Mouse (Mus musculus) liver, embryonic 11.5 days (tissue): ENCODE results near the gene Rcan1. TPM values are rescaled to one million over a fixed set of nuclear protein-coding genes. Genes with fewer than 3 reads are reported as not detected.

ENCODE experiments used
- ATAC-seq: fragments of 200-750 bp; cut with Nextera tagmentation; replicated peaks from 2 replicates; pipeline ENCODE4 v1.8.0; 2017; ENCODE audit warnings: moderate number of reproducible peaks, mild to moderate bottlenecking, moderate TSS enrichment, moderate library complexity; ENCODE audit not compliant: low FRiP score
- DNase-seq: peaks from one replicate; pipeline ENCODE4 v3.0.0-alpha.2; 2017; ENCODE audit warnings: low spot score
- H3K27ac ChIP-seq: fragments of 300-500 bp; sonication (generic); 2 replicates; pipeline ENCODE4 v1.5.1; 2014; ENCODE audit warnings: mild to moderate bottlenecking, low read depth, low read length, control low read depth
- H3K27me3 ChIP-seq: fragments of 300-500 bp; sonication (generic); replicated peaks from 2 replicates; pipeline ENCODE4 v1.6.1; 2014; ENCODE audit warnings: low read length, mixed read lengths; ENCODE audit not compliant: control insufficient read depth, insufficient read depth
- H3K36me3 ChIP-seq: fragments of 300-500 bp; sonication (generic); 2 replicates; pipeline ENCODE4 v1.6.1; 2014; ENCODE audit warnings: mild to moderate bottlenecking, low read length, moderate library complexity, mixed read lengths; ENCODE audit not compliant: control insufficient read depth, insufficient read depth
- H3K4me1 ChIP-seq: fragments of 300-500 bp; sonication (generic); replicated peaks from 2 replicates; pipeline ENCODE4 v1.6.1; 2014; ENCODE audit warnings: low read length, mixed read lengths; ENCODE audit not compliant: control insufficient read depth, insufficient read depth
- H3K4me2 ChIP-seq: fragments of 300-500 bp; sonication (generic); 2 replicates; pipeline ENCODE4 v1.6.1; 2014; ENCODE audit warnings: mild to moderate bottlenecking, control low read depth, moderate library complexity
- H3K4me3 ChIP-seq: fragments of 300-500 bp; sonication (generic); 2 replicates; pipeline ENCODE4 v1.5.1; 2014; ENCODE audit warnings: low read depth, low read length, control low read depth
- H3K9ac ChIP-seq: fragments of 300-500 bp; sonication (generic); 2 replicates; pipeline ENCODE4 v1.6.1; 2014; ENCODE audit warnings: low read depth, low read length, control low read depth
- H3K9me3 ChIP-seq: fragments of 300-500 bp; sonication (generic); 2 replicates; pipeline ENCODE4 v1.6.1; 2016; ENCODE audit warnings: low read length, inconsistent platforms, mixed read lengths; ENCODE audit not compliant: control insufficient read depth
- WGBS: fragments of 180-500 bp; shearing (Covaris S2); extraction: QIAGEN DNeasy Blood & Tissue Kit; methylation state at CpG from one replicate; pipeline ENCODE4 v1.1.7; 2014; 5-methylcytosine and 5-hydroxymethylcytosine counted together
- polyA plus RNA-seq: library from polyadenylated mRNA; unstranded; fragments of >200 nt; fragmentation: Nextera tagmentation; extraction: Ambion mirVana; gene quantifications from 2 replicates; pipeline ENCODE4 v1.2.1, GENCODE M21; 2014

The Rcan1 gene
- polyA plus RNA-seq, 1 experiment from 2014 or later, result 21.6 TPM

DNA sequence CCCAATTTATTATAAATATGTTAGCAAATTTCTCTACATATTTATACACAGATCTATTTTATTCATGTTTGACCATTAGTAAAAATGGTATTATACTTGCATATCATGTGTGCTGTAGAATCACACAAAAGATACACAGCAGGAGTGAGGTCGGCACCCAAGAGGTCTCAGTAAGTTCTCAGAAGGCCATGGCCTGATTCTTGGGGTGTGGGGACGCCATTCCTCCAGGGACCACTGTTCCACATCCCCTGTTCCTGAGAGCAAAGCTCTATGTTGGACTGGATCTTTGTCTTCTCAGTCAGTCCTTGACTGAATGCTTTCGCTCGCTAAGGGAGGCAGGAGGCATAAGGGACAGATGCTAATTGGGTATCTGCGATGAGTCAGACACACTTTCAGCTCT lies 14.8 kb upstream of the Rcan1 start, which contains the start of gene Clic6:
Gene Clic6, plus strand, starts transcription at position 301 of the 400 bp plus-strand sequence.
- DNase-seq (no peak), ATAC-seq (no peak)
- H3K27ac ChIP-seq, result no peak within 1 kb of the TSS
- WGBS, result 86% methylated on average over 5 of the region's 5 CpGs
- no peak within 1 kb of the TSS for H3K4me3 ChIP-seq
- no peak within 1 kb of the TSS for H3K4me2 ChIP-seq
- no peaks in the 10 kb centered on the region; the same call in 1 of the 2 replicates for H3K27me3 ChIP-seq
- no peaks in the 10 kb centered on the region for H3K36me3 ChIP-seq
- H3K9me3 ChIP-seq, result no peaks in the 10 kb centered on the region
- H3K9ac ChIP-seq, result no peak within 1 kb of the TSS
- peaks cover 4% of the 10 kb centered on the region; the same call in 1 of the 2 replicates for H3K4me1 ChIP-seq

DNA sequence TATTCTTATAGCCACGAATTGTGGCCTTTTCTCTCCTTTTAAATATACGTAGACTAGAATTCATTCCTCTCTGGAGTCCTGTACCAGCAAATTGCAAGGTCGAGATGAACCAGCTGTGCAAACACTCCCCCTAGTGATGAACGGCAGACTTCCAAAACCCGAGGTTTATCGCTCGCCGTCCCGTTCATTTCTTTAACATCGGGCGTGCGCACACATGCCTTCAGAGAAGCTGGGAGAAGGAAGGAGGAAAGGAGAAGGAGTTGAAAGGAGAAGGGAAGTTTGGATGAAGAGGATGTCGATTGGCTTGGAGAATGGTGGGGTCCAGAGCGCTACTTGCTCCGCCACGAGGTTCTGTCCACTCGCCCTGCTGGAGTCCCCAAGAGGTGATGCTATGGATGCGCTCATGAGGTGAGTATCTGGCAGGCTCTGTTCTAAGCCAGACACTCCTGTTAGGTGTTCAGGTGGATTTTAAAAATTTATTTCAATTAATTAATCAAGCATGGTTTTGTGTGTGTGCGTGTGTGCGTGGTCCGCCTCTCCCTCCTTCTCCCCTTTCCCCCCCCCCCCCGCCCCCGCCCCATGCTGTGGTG lies 8.0 kb upstream of the Rcan1 start:
- peak overlapping the region; percentile 38 for H3K4me2 ChIP-seq
- ATAC-seq (no peak), DNase-seq (no peak)
- no peaks in the 10 kb centered on the region for H3K9me3 ChIP-seq
- H3K4me3 ChIP-seq, result no peak overlapping the region
- peaks cover 8% of the 10 kb centered on the region for H3K27me3 ChIP-seq
- WGBS, result 17% methylated on average over 22 of the region's 23 CpGs
- H3K27ac ChIP-seq, result no peak overlapping the region
- no peaks in the 10 kb centered on the region for H3K36me3 ChIP-seq
- H3K9ac ChIP-seq, result 0 out of 2 replicates have a peak overlapping the region, but pooled peaks have one; percentile 12
- H3K4me1 ChIP-seq, result no peaks in the 10 kb centered on the region; the same call in 1 of the 2 replicates

DNA sequence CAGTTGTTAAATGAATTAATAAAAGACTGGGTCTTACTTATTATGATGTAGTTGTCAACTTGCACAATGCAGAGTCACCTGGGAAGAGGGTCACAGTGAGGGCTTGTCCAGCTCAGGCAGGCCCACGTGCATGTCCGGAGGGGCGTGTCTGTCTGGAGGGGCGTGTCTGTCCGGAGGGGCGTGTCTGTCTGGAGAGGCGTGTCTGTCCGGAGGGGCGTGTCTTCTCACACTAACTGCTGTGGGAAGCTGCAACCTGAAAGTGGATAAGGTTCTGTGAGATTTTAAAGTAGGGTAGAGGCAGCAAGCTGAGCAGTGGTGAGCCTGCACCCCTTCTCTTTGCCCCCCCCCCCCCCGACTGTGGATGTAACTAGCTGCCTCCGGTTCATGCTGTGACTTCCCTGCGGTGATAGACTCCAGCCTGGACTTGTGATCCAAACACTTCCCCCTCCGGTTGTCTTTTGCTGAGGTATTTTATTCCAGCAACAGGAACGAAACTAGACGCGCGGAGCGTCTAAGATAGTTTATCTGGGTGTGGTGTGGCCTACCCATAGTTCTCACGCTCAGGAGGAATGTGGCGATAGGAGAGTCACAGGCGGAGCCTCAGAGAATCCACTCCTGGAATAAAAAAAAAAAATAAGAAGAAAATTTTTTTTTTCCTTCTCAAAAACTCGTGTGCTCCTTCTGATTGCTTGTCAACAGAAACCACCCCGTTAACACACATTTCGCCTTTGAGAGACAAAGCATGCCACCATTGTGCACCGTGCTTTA lies 4.6 kb upstream of the Rcan1 start:
- WGBS, result 40% methylated on average over 24 of the region's 25 CpGs
- Histone ChIP-seq H3K4me1 (no peaks in the 10 kb centered on the region; the same call in 1 of the 2 replicates), H3K27me3 (peaks cover 8% of the 10 kb centered on the region), H3K27ac (peak overlapping the region; percentile 85), H3K9me3 (no peaks in the 10 kb centered on the region), H3K4me3 (peak overlapping the region; percentile 43), H3K36me3 (no peaks in the 10 kb centered on the region), H3K4me2 (peak overlapping the region; percentile 56), H3K9ac (no peak overlapping the region)
- ATAC-seq (peak; percentile 86), DNase-seq (no peak)

DNA sequence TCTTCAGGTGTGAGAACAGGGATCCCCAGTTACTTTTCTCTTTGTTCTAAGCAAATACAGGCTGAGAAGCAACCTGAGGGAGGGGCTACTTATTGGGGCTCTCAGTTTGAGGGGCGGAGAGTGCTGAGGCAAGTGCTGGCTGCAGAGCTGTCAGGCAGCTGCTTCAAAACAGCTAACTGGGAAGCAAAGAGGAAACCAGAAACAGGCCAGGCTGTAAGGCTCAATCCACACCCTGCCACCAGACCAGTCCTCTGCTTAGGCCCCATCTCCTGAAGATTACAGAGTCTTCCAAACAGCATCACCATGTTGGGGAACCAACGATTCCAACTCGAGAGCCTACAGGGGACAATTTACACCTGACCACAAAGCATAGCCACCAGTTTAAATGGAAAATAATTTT lies 2.2 kb upstream of the Rcan1 start:
- WGBS, result 82% methylated on average over 3 of the region's 3 CpGs
- ATAC-seq, result no peak
- H3K36me3 ChIP-seq, result no peaks in the 10 kb centered on the region
- H3K9ac ChIP-seq, result no peak overlapping the region
- no peak overlapping the region for H3K4me2 ChIP-seq
- no peaks in the 10 kb centered on the region; the same call in 1 of the 2 replicates for H3K4me1 ChIP-seq
- H3K27ac ChIP-seq, result no peak overlapping the region
- no peak overlapping the region for H3K4me3 ChIP-seq
- no peak for DNase-seq
- no peaks in the 10 kb centered on the region for H3K9me3 ChIP-seq
- no peaks in the 10 kb centered on the region for H3K27me3 ChIP-seq

GRCm38 (mm10) chr16:92468459-92468858 lies 2.2 kb downstream of the Rcan1 start:
- no peak overlapping the region for H3K4me2 ChIP-seq
- no peak for DNase-seq
- 76% methylated on average over 14 of the region's 14 CpGs for WGBS
- H3K27ac ChIP-seq, result no peak overlapping the region
- no peaks in the 10 kb centered on the region for H3K36me3 ChIP-seq
- H3K9ac ChIP-seq, result no peak overlapping the region
- no peaks in the 10 kb centered on the region for H3K27me3 ChIP-seq
- no peaks in the 10 kb centered on the region for H3K9me3 ChIP-seq
- H3K4me1 ChIP-seq, result peaks cover 16% of the 10 kb centered on the region
- no peak overlapping the region for H3K4me3 ChIP-seq
- no peak for ATAC-seq

GRCm38 (mm10) chr16:92467041-92467440 lies 3.6 kb downstream of the Rcan1 start:
- Histone ChIP-seq H3K27me3 (no peaks in the 10 kb centered on the region), H3K4me1 (peaks cover 16% of the 10 kb centered on the region), H3K9me3 (no peaks in the 10 kb centered on the region), H3K4me3 (no peak overlapping the region), H3K36me3 (no peaks in the 10 kb centered on the region), H3K27ac (no peak overlapping the region), H3K9ac (no peak overlapping the region), H3K4me2 (no peak overlapping the region)
- DNase-seq, result no peak
- ATAC-seq, result no peak
- WGBS, result 77% methylated on average over 5 of the region's 5 CpGs

DNA sequence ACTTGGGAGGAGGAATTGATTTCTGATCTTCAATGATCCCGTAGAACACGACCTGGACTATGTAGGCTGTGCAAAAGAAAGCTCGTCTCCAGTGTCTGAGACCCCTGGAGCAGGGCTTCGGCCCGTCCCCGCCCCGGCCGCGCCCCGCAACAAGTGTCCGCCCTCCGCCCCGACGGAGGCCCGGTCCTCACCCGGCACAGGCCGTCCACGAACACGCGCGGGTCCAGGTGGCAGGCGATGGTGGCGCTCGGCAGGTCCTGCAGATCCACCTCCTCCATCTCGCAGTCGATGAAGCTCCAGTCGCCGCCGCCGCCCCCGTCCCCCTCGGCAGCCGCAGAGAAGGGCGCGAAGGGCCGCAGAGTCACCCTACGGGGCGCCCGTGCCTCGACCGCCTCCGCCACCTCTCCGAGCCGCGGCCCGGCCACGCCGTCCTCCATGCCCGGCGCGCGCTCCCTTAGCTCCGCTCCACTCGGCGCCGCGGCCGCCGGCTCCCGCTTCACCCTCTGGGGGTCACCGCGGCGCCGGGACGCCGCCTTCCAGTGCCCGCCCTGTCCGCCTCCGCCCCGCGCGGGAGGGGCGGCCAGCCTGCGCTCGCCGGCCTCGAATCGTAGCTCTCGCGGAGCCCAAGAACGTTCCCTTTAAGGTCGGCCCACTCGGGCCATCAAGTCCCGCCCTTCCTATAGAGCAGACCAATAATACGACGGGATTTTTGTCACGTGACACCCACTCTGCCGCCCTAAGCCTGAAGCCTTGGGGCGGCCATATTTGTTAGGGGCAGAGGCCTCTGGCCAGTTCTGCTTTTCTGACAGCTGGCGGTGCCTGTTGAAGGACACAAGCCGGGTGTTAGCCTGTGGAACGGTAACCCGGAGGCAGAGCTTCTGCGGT lies 4.8 kb downstream of the Rcan1 start:
- Histone ChIP-seq H3K36me3 (no peaks in the 10 kb centered on the region), H3K4me3 (peak overlapping the region; percentile 86), H3K9me3 (no peaks in the 10 kb centered on the region), H3K4me2 (peak overlapping the region; percentile 97), H3K4me1 (peaks cover 16% of the 10 kb centered on the region), H3K9ac (peak overlapping the region; percentile 86), H3K27me3 (no peaks in the 10 kb centered on the region), H3K27ac (peak overlapping the region; percentile 65)
- under 1% methylated on average over 93 of the region's 94 CpGs for WGBS
- DNase-seq (peak; percentile 90), ATAC-seq (peak; percentile 98)

- Histone ChIP-seq H3K4me3 (peak overlapping the region; percentile 86), H3K4me2 (peak overlapping the region; percentile 97), H3K9me3 (no peaks in the 10 kb centered on the region), H3K27me3 (no peaks in the 10 kb centered on the region), H3K9ac (peak overlapping the region; percentile 86), H3K36me3 (no peaks in the 10 kb centered on the region), H3K4me1 (peaks cover 16% of the 10 kb centered on the region), H3K27ac (no peak overlapping the region)
- WGBS, result 17% methylated on average over 10 of the region's 10 CpGs
- no peak for DNase-seq
- no peak for ATAC-seq
These were observed 5.4 kb downstream of the Rcan1 start for GRCm38 (mm10) chr16:92465226-92465625.
